Mouse (Mus musculus) brain, embryonic 14.5 days (tissue): ENCODE results near the gene Abtb1.

ENCODE experiments used
- CTCF ChIP-seq: fragments of 200-500 bp; IDR thresholded peaks from 2 replicates; pipeline ENCODE4 v1.5.1; 2012; ENCODE audit warnings: inconsistent platforms, mild to moderate bottlenecking, moderate library complexity, borderline replicate concordance; ENCODE audit not compliant: insufficient read depth, insufficient read length; ENCODE audit errors: extremely low read depth
- POLR2A ChIP-seq: fragments of 200-500 bp; IDR thresholded peaks from 2 replicates; pipeline ENCODE4 v1.6.1; 2012; ENCODE audit warnings: mild to moderate bottlenecking, inconsistent platforms, borderline replicate concordance; ENCODE audit not compliant: poor library complexity, insufficient read depth, insufficient read length, severe bottlenecking; ENCODE audit errors: extremely low read depth

GRCm38 (mm10) chr6:88816913-88817312 is 24.9 kb downstream of the Abtb1 start:
- TF ChIP-seq CTCF: no peak
- no peak for TF ChIP-seq POLR2A
